Mouse (Mus musculus) erythroblast, embryonic 14.5 days (primary cell): ENCODE measurements at regions not wholly inside any gene's neighbourhood (a gene's known extent, or its start where the extent isn't known, plus 50 kb on each side); places are given as distances from the start of the nearest gene placed in this dataset.

ENCODE experiments used
- H3K27me3 ChIP-seq: 2 replicates; pipeline ENCODE4 v1.6.1; 2012; ENCODE audit warnings: inconsistent platforms; ENCODE audit not compliant: control insufficient read depth
- H3K36me3 ChIP-seq: 2 replicates; pipeline ENCODE4 v1.6.1; 2012; ENCODE audit warnings: mild to moderate bottlenecking, inconsistent platforms; ENCODE audit not compliant: control insufficient read depth
- H3K4me1 ChIP-seq: 2 replicates; pipeline ENCODE4 v1.6.1; 2012; ENCODE audit warnings: inconsistent platforms; ENCODE audit not compliant: control insufficient read depth
- H3K4me3 ChIP-seq: replicated peaks from 2 replicates; pipeline ENCODE3; 2012; ENCODE audit warnings: moderate library complexity, mild to moderate bottlenecking, inconsistent platforms
- H3K9me3 ChIP-seq: 2 replicates; pipeline ENCODE4 v1.6.1; 2012; ENCODE audit warnings: low read length, inconsistent platforms, mixed read lengths; ENCODE audit not compliant: control insufficient read depth
- GATA1 ChIP-seq: IDR thresholded peaks from 2 replicates; pipeline ENCODE4 v1.6.1; 2012; ENCODE audit warnings: low read length, inconsistent platforms, mixed read lengths
- TAL1 ChIP-seq: IDR thresholded peaks from 3 replicates; pipeline ENCODE4 v1.6.1; 2012; ENCODE audit warnings: low read length, inconsistent platforms, mixed read lengths

DNA sequence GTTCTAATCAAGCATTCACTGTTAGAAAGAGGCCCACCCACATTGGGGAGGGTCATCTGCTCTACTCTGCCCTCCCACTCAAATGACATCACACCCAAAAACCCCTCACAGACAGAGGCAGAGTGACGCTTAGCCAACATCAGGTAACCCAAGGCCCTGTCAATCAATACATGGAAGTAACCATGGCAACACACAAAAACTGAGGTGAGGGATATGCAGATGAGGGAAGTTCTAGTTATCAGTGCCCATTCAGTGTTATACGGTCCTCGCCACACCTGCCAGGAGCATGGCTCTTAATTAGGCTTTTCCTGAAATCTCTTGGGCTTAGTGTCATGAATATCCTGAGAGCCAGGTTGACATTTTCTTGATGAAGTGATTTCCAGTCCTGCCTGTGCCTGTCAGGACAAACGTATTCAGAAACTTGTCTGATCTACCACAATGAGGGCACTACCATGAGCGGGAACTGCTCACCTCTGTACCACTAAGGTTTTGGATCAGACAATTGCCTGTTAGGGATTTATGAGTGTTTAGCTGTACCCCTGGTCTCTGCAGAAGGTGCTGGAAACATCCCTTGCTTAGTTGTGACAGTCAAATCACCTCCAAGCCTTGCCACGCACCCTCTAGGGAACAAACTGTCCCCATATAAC lies 210.4 kb upstream of the Cdh4 start:
- no peak for TF ChIP-seq GATA1
- TF ChIP-seq TAL1: no peak
- H3K9me3 ChIP-seq: peaks cover 67% of the 10 kb centered on the region
- H3K27me3 ChIP-seq: no peaks in the 10 kb centered on the region; the same call in 1 of the 2 replicates

GRCm38 (mm10) chr2:179238166-179238565 lies 204.1 kb upstream of the Cdh4 start:
- Histone ChIP-seq H3K27me3 (no peaks in the 10 kb centered on the region), H3K9me3 (peaks cover 68% of the 10 kb centered on the region), H3K4me3 (no peak overlapping the region), H3K4me1 (no peaks in the 10 kb centered on the region), H3K36me3 (no peaks in the 10 kb centered on the region)
- TF ChIP-seq TAL1: no peak
- TF ChIP-seq GATA1: no peak

More for the DNA sequence above, 210.4 kb upstream of the Cdh4 start:
- H3K4me1 ChIP-seq: no peaks in the 10 kb centered on the region
- no peak overlapping the region for H3K4me3 ChIP-seq
- H3K36me3 ChIP-seq: no peaks in the 10 kb centered on the region

GRCm38 (mm10) chr2:179260892-179261291 lies 181.3 kb upstream of the Cdh4 start:
- no peak for TF ChIP-seq GATA1
- TF ChIP-seq TAL1: no peak
- H3K36me3 ChIP-seq: no peaks in the 10 kb centered on the region
- peaks cover 46% of the 10 kb centered on the region for H3K9me3 ChIP-seq
- H3K4me3 ChIP-seq: no peak overlapping the region
- no peaks in the 10 kb centered on the region for H3K27me3 ChIP-seq
- no peaks in the 10 kb centered on the region for H3K4me1 ChIP-seq

DNA sequence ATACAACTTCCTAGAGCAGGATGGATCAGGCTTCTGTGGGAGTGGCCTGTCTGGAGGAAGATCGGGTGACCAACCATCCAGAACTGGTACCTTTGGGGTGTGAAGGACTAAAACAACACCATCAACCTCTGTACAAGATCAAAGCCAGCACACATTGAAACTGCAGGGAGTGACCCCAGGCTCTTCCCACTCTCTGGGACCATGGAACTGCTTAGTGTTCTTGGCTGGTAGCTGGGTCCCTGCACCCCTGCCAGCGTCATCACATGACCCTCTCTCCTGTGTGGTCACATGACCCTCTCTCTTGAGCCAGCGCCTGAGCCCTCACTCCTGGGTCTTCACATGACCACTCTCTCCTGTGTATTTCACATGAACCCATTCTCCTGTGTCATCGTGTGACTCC lies 178.3 kb upstream of the Cdh4 start:
- no peaks in the 10 kb centered on the region for H3K4me1 ChIP-seq
- TF ChIP-seq GATA1 (no peak), TAL1 (no peak)
- no peak overlapping the region for H3K4me3 ChIP-seq
- H3K27me3 ChIP-seq: no peaks in the 10 kb centered on the region
- no peaks in the 10 kb centered on the region for H3K36me3 ChIP-seq
- H3K9me3 ChIP-seq: peaks cover 37% of the 10 kb centered on the region

DNA sequence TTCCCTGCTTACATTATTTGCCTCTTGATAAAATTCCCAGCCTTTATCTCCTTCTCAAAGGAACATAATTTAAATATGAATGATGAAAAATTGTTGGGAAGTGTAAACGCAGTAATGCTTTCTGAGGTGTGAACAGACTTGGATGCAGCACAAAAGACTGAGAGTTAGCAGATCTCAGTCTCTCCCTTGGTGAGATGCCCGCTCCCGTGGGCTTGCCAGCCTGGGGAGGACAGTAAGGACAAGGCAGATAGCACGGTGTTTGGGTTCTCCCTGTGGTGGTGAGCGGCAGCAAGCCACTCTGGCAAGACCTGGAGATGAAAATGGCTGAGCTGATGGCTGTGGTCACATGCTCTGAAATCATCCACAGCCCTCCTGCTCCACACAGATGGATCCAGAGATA lies 176.8 kb upstream of the Cdh4 start:
- Histone ChIP-seq H3K4me1 (no peaks in the 10 kb centered on the region), H3K4me3 (no peak overlapping the region), H3K9me3 (peaks cover 38% of the 10 kb centered on the region), H3K27me3 (no peaks in the 10 kb centered on the region), H3K36me3 (no peaks in the 10 kb centered on the region)
- no peak for TF ChIP-seq TAL1
- no peak for TF ChIP-seq GATA1

GRCm38 (mm10) chr2:179277204-179277886 lies 164.9 kb upstream of the Cdh4 start:
- H3K4me1 ChIP-seq: no peaks in the 10 kb centered on the region
- peaks cover 60% of the 10 kb centered on the region for H3K9me3 ChIP-seq
- TF ChIP-seq GATA1: no peak
- TF ChIP-seq TAL1: no peak
- H3K36me3 ChIP-seq: no peaks in the 10 kb centered on the region
- no peak overlapping the region for H3K4me3 ChIP-seq
- no peaks in the 10 kb centered on the region for H3K27me3 ChIP-seq

DNA sequence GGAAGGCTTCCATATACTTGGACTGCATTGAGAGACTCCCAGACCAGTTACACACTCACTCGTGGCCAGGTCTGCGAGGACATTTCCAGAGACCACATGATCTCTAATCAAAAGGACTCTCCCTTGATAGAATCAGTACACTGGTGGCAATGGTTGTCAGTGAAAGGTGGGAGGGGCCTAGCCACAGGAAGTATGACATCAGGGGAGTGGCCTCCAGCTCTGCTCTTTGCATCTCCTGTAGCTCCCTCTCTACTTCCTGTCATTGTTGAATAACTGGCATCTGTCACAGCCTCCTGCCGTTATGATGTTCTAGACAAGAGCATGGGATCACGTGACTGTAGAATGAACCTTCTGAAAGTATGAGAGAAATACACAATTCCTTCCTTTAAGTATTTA lies 164.3 kb upstream of the Cdh4 start:
- Histone ChIP-seq H3K27me3 (no peaks in the 10 kb centered on the region), H3K4me1 (no peaks in the 10 kb centered on the region), H3K36me3 (no peaks in the 10 kb centered on the region), H3K4me3 (no peak overlapping the region), H3K9me3 (peaks cover 65% of the 10 kb centered on the region)
- TF ChIP-seq TAL1 (no peak), GATA1 (no peak)

GRCm38 (mm10) chr2:179282276-179282675 lies 160.0 kb upstream of the Cdh4 start:
- no peaks in the 10 kb centered on the region for H3K27me3 ChIP-seq
- no peak overlapping the region for H3K4me3 ChIP-seq
- no peaks in the 10 kb centered on the region for H3K36me3 ChIP-seq
- no peaks in the 10 kb centered on the region for H3K4me1 ChIP-seq
- TF ChIP-seq GATA1: no peak
- no peak for TF ChIP-seq TAL1
- H3K9me3 ChIP-seq: peaks cover 77% of the 10 kb centered on the region

DNA sequence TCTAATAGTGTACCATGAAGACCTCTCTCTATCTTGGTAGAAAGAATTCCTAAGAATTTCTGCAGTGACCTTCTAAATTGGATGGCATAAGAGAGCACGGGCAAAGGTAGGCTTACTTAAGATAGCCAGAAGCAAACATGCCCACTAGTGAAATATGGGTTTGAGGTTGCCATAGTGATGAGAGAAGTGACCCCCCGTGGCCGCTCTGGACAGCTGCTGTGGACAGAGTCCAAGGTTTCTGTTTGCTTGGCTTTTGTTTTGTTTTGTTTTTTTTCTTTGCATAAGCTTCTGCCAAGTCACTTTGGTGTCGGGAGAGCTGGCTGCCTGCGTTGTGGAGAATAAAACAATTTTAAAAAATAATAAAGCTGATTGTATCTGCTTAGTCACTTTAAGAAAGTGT lies 151.8 kb upstream of the Cdh4 start:
- no peak overlapping the region for H3K4me3 ChIP-seq
- H3K27me3 ChIP-seq: no peaks in the 10 kb centered on the region
- H3K36me3 ChIP-seq: no peaks in the 10 kb centered on the region
- H3K9me3 ChIP-seq: peaks cover 76% of the 10 kb centered on the region
- TF ChIP-seq GATA1 (no peak), TAL1 (no peak)
- no peaks in the 10 kb centered on the region for H3K4me1 ChIP-seq
